Mouse (Mus musculus) ES-E14 (cell line): ENCODE measurements around the gene Tbxas1. TPM values are rescaled to one million over a fixed set of nuclear protein-coding genes. Genes with fewer than 3 reads are reported as not detected.

Experiments used
- DNase-seq: peaks from one replicate; pipeline ENCODE4 v3.0.0-alpha.2; 2013; ENCODE audit warnings: low read depth, low spot score
- H3K27ac ChIP-seq: 2 replicates; pipeline ENCODE4 v1.5.1; 2012; ENCODE audit warnings: low read depth, mild to moderate bottlenecking, low read length, moderate library complexity, mixed read lengths; ENCODE audit not compliant: poor library complexity, insufficient read depth, severe bottlenecking
- H3K36me3 ChIP-seq: 2 replicates; pipeline ENCODE4 v1.6.1; 2012; ENCODE audit warnings: mild to moderate bottlenecking, low read length, moderate library complexity, mixed read lengths; ENCODE audit not compliant: control insufficient read depth, poor library complexity, insufficient read depth, severe bottlenecking
- H3K4me1 ChIP-seq, 2 experiments: fragments of 150-350 bp in 1 of 2; sonication (generic) in 1 of 2; 2 replicates each; pipeline ENCODE4 v1.6.1; 2012; ENCODE audit warnings: low read length in 2 of 2, mild to moderate bottlenecking in 1 of 2, mixed read lengths in 1 of 2; ENCODE audit not compliant: control insufficient read depth in 2 of 2, insufficient read depth in 2 of 2, poor library complexity in 1 of 2
- H3K4me3 ChIP-seq, 2 experiments: fragments of 150-350 bp in 1 of 2; sonication (generic) in 1 of 2; 2 replicates each; pipeline ENCODE4 v1.5.1; 2012; ENCODE audit warnings: low read length in 2 of 2, low read depth in 1 of 2, mild to moderate bottlenecking in 1 of 2, mixed read lengths in 1 of 2; ENCODE audit not compliant: insufficient read depth in 1 of 2, poor library complexity in 1 of 2, severe bottlenecking in 1 of 2
- H3K9ac ChIP-seq: 2 replicates; pipeline ENCODE4 v1.6.1; 2012; ENCODE audit warnings: low read depth, mild to moderate bottlenecking, low read length, mixed read lengths; ENCODE audit not compliant: poor library complexity, insufficient read depth, severe bottlenecking
- H3K9me3 ChIP-seq: fragments of 150-350 bp; sonication (generic); 2 replicates; pipeline ENCODE4 v1.6.1; 2012; ENCODE audit warnings: low read depth, mild to moderate bottlenecking, low read length; ENCODE audit not compliant: control insufficient read depth, insufficient read depth
- CHD2 ChIP-seq: IDR thresholded peaks from 2 replicates; pipeline ENCODE4 v1.6.1; 2014; ENCODE audit warnings: mild to moderate bottlenecking, low read depth, low read length, inconsistent platforms
- HCFC1 ChIP-seq: IDR thresholded peaks from 2 replicates; pipeline ENCODE4 v1.6.1; 2012; ENCODE audit warnings: low read length, inconsistent platforms, borderline replicate concordance; ENCODE audit not compliant: insufficient read depth
- MAFK ChIP-seq: IDR thresholded peaks from 2 replicates; pipeline ENCODE4 v1.6.1; 2014; ENCODE audit warnings: mild to moderate bottlenecking, low read depth, low read length, inconsistent platforms; ENCODE audit not compliant: insufficient read depth
- ZC3H11A ChIP-seq: IDR thresholded peaks from 2 replicates; pipeline ENCODE4 v1.6.1; 2012; ENCODE audit warnings: low read depth, mild to moderate bottlenecking, inconsistent platforms, low read length, borderline replicate concordance
- ZNF384 ChIP-seq: IDR thresholded peaks from 2 replicates; pipeline ENCODE4 v1.6.1; 2012; ENCODE audit warnings: low read depth, low read length, inconsistent platforms
- in situ Hi-C, 2 experiments: fragments of 600-800 bp; cut with MboI; formaldehyde crosslinking; loops; one replicate each; pipeline ENCODE4 v1.15.1; 2025; ENCODE audit warnings: low sequenced_read_pairs in 2 of 2, inconsistent platforms in 1 of 2; ENCODE audit not compliant: unreplicated experiment in 2 of 2
- total RNA-seq: library from RNA; depleted of rRNA; stranded (reverse); fragments of 300-350 nt; gene quantifications from 2 replicates; pipeline ENCODE4 v1.2.3, GENCODE M21; 2012

Gene Tbxas1
- total RNA-seq, 1 experiment = not detected

- in situ Hi-C loops = no loop called here
- no peak overlapping the region for H3K4me3 ChIP-seq
- no peaks in the 10 kb centered on the region for H3K36me3 ChIP-seq
- H3K9ac ChIP-seq = no peak overlapping the region
- DNase-seq = no peak
- H3K9me3 ChIP-seq = no peaks in the 10 kb centered on the region
- no peaks in the 10 kb centered on the region for H3K4me1 ChIP-seq
- no peak overlapping the region for H3K27ac ChIP-seq
- no peak for TF ChIP-seq ZNF384
- TF ChIP-seq ZC3H11A = no peak
- no peak for TF ChIP-seq CHD2
- no peak for TF ChIP-seq HCFC1
- TF ChIP-seq MAFK = no peak
Measured at GRCm38 (mm10) chr6:38839891-38840290, 35.3 kb upstream of the Tbxas1 start.

GRCm38 (mm10) chr6:38840380-38840779 is 34.8 kb upstream of the Tbxas1 start:
- no peak for DNase-seq
- Histone ChIP-seq H3K4me3 (no peak overlapping the region), H3K36me3 (no peaks in the 10 kb centered on the region), H3K9me3 (no peaks in the 10 kb centered on the region), H3K4me1 (no peaks in the 10 kb centered on the region), H3K9ac (no peak overlapping the region), H3K27ac (no peak overlapping the region)
- TF ChIP-seq MAFK (no peak), HCFC1 (no peak), CHD2 (no peak), ZNF384 (no peak), ZC3H11A (no peak)
- in situ Hi-C loops = no loop called here

- in situ Hi-C loops = no loop called here
- no peak for TF ChIP-seq HCFC1
- TF ChIP-seq ZNF384 = no peak
- no peak for TF ChIP-seq MAFK
- TF ChIP-seq ZC3H11A = no peak
- TF ChIP-seq CHD2 = no peak
- no peak for DNase-seq
- Histone ChIP-seq H3K9ac (no peak overlapping the region), H3K4me1 (no peaks in the 10 kb centered on the region), H3K36me3 (no peaks in the 10 kb centered on the region), H3K9me3 (no peaks in the 10 kb centered on the region), H3K4me3 (no peak overlapping the region), H3K27ac (no peak overlapping the region)
Measured at GRCm38 (mm10) chr6:38840780-38841179, 34.4 kb upstream of the Tbxas1 start.

DNA sequence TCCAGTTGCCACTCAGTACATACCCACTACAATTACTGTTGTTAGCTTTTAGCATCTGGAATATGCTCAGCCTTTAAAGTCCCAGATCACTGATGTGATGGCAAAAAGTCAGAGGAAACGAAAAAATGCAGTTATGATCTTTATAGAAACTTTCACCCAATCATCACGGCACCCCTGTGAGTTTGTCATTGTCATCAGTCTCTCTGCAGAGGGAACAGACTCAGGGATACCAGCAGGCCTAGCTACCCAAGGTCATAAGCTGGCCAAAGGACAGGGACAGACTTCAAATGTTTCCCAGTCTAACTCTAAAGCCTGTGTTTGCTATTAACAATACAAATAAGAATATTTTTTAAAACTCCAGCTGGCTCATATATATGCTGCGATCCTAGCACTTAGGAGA is 33.7 kb upstream of the Tbxas1 start:
- Histone ChIP-seq H3K9ac (no peak overlapping the region), H3K4me1 (no peaks in the 10 kb centered on the region), H3K4me3 (no peak overlapping the region), H3K9me3 (no peaks in the 10 kb centered on the region), H3K36me3 (no peaks in the 10 kb centered on the region), H3K27ac (no peak overlapping the region)
- TF ChIP-seq ZC3H11A = no peak
- no peak for TF ChIP-seq HCFC1
- no peak for TF ChIP-seq ZNF384
- no peak for TF ChIP-seq CHD2
- no peak for TF ChIP-seq MAFK
- in situ Hi-C loops = no loop called here
- no peak for DNase-seq

- Histone ChIP-seq H3K4me1 (peaks cover 6% of the 10 kb centered on the region in 2 experiments; a peak in 1 of 4 replicates), H3K4me3 (no peak overlapping the region), H3K9me3 (no peaks in the 10 kb centered on the region), H3K27ac (no peak overlapping the region), H3K9ac (no peak overlapping the region), H3K36me3 (no peaks in the 10 kb centered on the region)
- DNase-seq = no peak
- TF ChIP-seq CHD2 (no peak), MAFK (no peak), ZNF384 (no peak), HCFC1 (no peak), ZC3H11A (no peak)
- in situ Hi-C loops = no loop called here
Measured at GRCm38 (mm10) chr6:38845117-38845516, 30.1 kb upstream of the Tbxas1 start.
